8 mouse cellular contexts compared by ENCODE assay signal in the genomic region with DNA sequence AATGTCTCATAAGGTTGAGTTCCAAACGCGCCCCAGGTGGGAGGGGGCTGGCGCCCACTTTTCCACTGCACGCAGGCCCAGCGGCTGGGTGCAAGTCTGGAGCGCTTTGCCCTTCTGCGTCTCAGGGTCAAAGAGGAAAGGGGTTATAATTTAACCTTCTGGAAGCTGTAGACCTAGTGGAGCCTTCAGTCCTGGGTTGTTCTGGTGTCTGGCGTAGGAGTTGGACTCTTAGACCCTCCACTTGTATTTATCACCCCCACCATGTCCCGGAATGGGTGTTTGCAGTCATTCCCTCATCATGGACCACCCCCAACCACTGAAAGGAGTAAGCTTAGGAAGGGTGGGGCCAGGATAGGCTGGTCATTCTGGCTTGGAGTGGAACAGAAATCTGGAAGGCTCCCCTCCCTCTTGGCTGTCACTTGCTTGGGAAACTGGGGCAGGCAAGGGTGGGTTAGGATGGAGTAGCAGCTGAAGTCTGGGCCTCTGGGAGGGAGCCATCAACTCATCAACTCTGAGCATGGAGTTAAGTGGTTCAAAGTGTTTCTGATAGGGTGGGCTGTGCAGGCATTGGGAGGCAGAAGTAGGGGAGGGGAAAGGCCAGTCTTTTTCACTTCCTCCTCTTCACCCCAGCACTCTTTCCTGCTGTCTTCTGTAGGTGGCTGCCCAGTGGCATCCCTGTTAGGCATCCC. TPM values are rescaled to one million over a fixed set of nuclear protein-coding genes. Genes with fewer than 3 reads are reported as not detected.
DNase-seq lines count a peak whose midpoint lies in the region; ATAC-seq and TF ChIP-seq lines count a peak whose summit lies in the region.

No protein-coding gene starts in this region.

- no peak for ATAC-seq in liver, embryonic 12.5 days

- peak; percentile 87 for DNase-seq in kidney, adult 11 months
- DNase-seq in kidney, postnatal 10 days = no peak
- DNase-seq in hindbrain, embryonic 10.5 days (ENCODE audit: low spot score) = no peak
- peak; percentile 49 to 58 for DNase-seq in thymus, postnatal 36 days
- no peak for DNase-seq in ovary, postnatal 10 days (ENCODE audit: low spot score)
- no peak for DNase-seq in cerebellum, adult 9-10 months

- H3K4me3 ChIP-seq in cortical plate, adult 2 months (ENCODE audit: insufficient read depth, low read length) = peak overlapping the region; percentile 79
- peak overlapping the region; percentile 9; the same call in 1 of the 2 replicates for H3K4me3 ChIP-seq in hindbrain, embryonic 10.5 days
- peak overlapping the region; percentile 59 for H3K4me3 ChIP-seq in liver, embryonic 12.5 days

- no peak for TF ChIP-seq POLR2A in cortical plate, adult 2 months (IDR thresholded peaks at IDR 0.05; ENCODE audit: extremely low read depth, insufficient read depth, low read length)

- TF ChIP-seq CTCF in cortical plate, adult 2 months (IDR thresholded peaks at IDR 0.05; ENCODE audit: extremely low read depth, insufficient read depth, low read length) = no peak

- H3K9me3 ChIP-seq in hindbrain, embryonic 10.5 days = no peaks in the 10 kb centered on the region
- no peaks in the 10 kb centered on the region for H3K9me3 ChIP-seq in liver, embryonic 12.5 days (replicated peaks)

- no peak overlapping the region for H3K27ac ChIP-seq in cortical plate, adult 2 months (ENCODE audit: insufficient read depth, low read length)
- no peak overlapping the region for H3K27ac ChIP-seq in hindbrain, embryonic 10.5 days
- 0 out of 2 replicates have a peak overlapping the region, but pooled peaks have one; percentile 11 for H3K27ac ChIP-seq in liver, embryonic 12.5 days

- no peaks in the 10 kb centered on the region for H3K36me3 ChIP-seq in hindbrain, embryonic 10.5 days
- no peaks in the 10 kb centered on the region for H3K36me3 ChIP-seq in liver, embryonic 12.5 days

- WGBS in hindbrain, embryonic 10.5 days = 52% methylated on average over 9 of the region's 9 CpGs
- 25% methylated on average over 9 of the region's 9 CpGs for WGBS in liver, embryonic 12.5 days (ENCODE audit: insufficient replicate concordance)

- H3K9ac ChIP-seq in liver, embryonic 12.5 days = 0 out of 2 replicates have a peak overlapping the region, but pooled peaks have one; percentile 53

- H3K4me2 ChIP-seq in liver, embryonic 12.5 days = peak overlapping the region; percentile 80

- H3K4me1 ChIP-seq in cortical plate, adult 2 months (ENCODE audit: control insufficient read depth, insufficient read depth, low read length) = peaks cover 11% of the 10 kb centered on the region
- H3K4me1 ChIP-seq in hindbrain, embryonic 10.5 days (replicated peaks) = peaks cover 26% of the 10 kb centered on the region
- H3K4me1 ChIP-seq in liver, embryonic 12.5 days = peaks cover 63% of the 10 kb centered on the region

- H3K27me3 ChIP-seq in hindbrain, embryonic 10.5 days (ENCODE audit: insufficient read depth, poor library complexity, severe bottlenecking) = peaks cover 76% of the 10 kb centered on the region
- H3K27me3 ChIP-seq in liver, embryonic 12.5 days (replicated peaks) = peaks cover 52% of the 10 kb centered on the region

RNA-seq across cellular contexts. Expression of a gene that starts 0.9 kb away (rescaled TPM):
- polyA plus RNA-seq in cortical plate, adult 2 months (2012; rRNA removed) = 125 and 133 TPM in 2 replicates
- 0.72 and 1.5 TPM in 2 replicates for polyA plus RNA-seq in hindbrain, embryonic 10.5 days (2016; fragmentation: Nextera tagmentation; extraction: Ambion mirVana)
- polyA plus RNA-seq in liver, embryonic 12.5 days (2016; fragmentation: Nextera tagmentation; extraction: Ambion mirVana) = 5.2 and 5.7 TPM in 2 replicates

RNA-seq across cellular contexts. Expression of a gene that starts 36.5 kb away (rescaled TPM):
- polyA plus RNA-seq in cortical plate, adult 2 months (2012; rRNA removed) = 4.2 and 6.4 TPM in 2 replicates
- polyA plus RNA-seq in hindbrain, embryonic 10.5 days (2016; fragmentation: Nextera tagmentation; extraction: Ambion mirVana) = 0.24 and 0.27 TPM in 2 replicates
- polyA plus RNA-seq in liver, embryonic 12.5 days (2016; fragmentation: Nextera tagmentation; extraction: Ambion mirVana) = 0.11 TPM in 1 of 2 replicates, not detected in the other

RNA-seq across cellular contexts. Expression of a gene that starts 39.6 kb away (rescaled TPM):
- polyA plus RNA-seq in cortical plate, adult 2 months (2012; rRNA removed) = 10.7 and 11.9 TPM in 2 replicates
- polyA plus RNA-seq in hindbrain, embryonic 10.5 days (2016; fragmentation: Nextera tagmentation; extraction: Ambion mirVana) = 7.7 and 8.9 TPM in 2 replicates
- polyA plus RNA-seq in liver, embryonic 12.5 days (2016; fragmentation: Nextera tagmentation; extraction: Ambion mirVana) = 9.5 and 10.0 TPM in 2 replicates

RNA-seq across cellular contexts. Expression of a gene that starts 46.4 kb away (rescaled TPM):
- polyA plus RNA-seq in cortical plate, adult 2 months (2012; rRNA removed) = 2.5 and 2.9 TPM in 2 replicates
- polyA plus RNA-seq in hindbrain, embryonic 10.5 days (2016; fragmentation: Nextera tagmentation; extraction: Ambion mirVana) = not detected in 2 replicates
- polyA plus RNA-seq in liver, embryonic 12.5 days (2016; fragmentation: Nextera tagmentation; extraction: Ambion mirVana) = not detected in 2 replicates

RNA-seq across cellular contexts. Expression of a gene that starts 55.8 kb away (rescaled TPM):
- 22.6 and 22.9 TPM in 2 replicates for polyA plus RNA-seq in cortical plate, adult 2 months (2012; rRNA removed)
- 1.7 and 2.3 TPM in 2 replicates for polyA plus RNA-seq in hindbrain, embryonic 10.5 days (2016; fragmentation: Nextera tagmentation; extraction: Ambion mirVana)
- polyA plus RNA-seq in liver, embryonic 12.5 days (2016; fragmentation: Nextera tagmentation; extraction: Ambion mirVana) = 2.4 and 3.0 TPM in 2 replicates

Comparison
In these comparisons a context has a peak if more than half of its experiments do, and no peak if none do; other contexts are left out.
1. DNase-seq: peak in kidney, adult 11 months (single experiment) and thymus, postnatal 36 days (2 of 2); none in kidney, postnatal 10 days (single experiment), hindbrain, embryonic 10.5 days (single experiment), ovary, postnatal 10 days (single experiment) and cerebellum, adult 9-10 months (single experiment).
2. H3K4me3 ChIP-seq: peak in every context shown above with its lines; median percentile 79 in cortical plate, adult 2 months; 59 in liver, embryonic 12.5 days; 9 in hindbrain, embryonic 10.5 days.
3. RNA of a gene that starts 0.9 kb away (polyA plus RNA-seq): 125 to 133 TPM in cortical plate, adult 2 months; 5.2 to 5.7 TPM in liver, embryonic 12.5 days and 0.72 to 1.5 TPM in hindbrain, embryonic 10.5 days; every median in the first group is over 10 times any median in the second.